Mouse (Mus musculus): ENCODE measurements around the gene Abl1. TPM values are rescaled to one million over a fixed set of nuclear protein-coding genes. Genes with fewer than 3 reads are reported as not detected.

Gene Abl1
- total and polyA plus RNA-seq, 3 experiments: 9.8 to 22.4 (median 15.2) TPM

DNA sequence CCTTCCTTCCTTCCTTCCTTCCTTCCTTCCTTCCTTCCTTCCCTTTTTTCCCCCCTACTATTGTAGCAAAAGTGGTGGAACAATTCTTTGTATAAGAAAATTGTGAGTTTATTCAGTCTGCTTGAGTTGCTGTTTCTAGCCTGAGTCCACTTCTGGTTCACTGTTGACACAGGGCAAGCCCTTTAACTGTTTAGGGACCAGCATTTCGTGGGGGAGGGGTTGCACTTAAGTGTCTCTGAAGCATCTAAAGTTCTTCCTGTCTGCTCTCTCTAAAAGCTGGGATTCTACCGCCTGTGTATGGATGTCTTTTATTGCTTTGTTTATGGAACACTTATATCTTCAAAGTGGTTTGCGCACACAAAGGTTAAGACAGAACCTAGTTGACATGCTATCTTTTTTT is 1.9 kb downstream of the Abl1 start:
- H3K4me3 ChIP-seq (replicated peaks in 1 of 3; ENCODE audit: low read depth in 2 of 3, low read length in 2 of 3, poor library complexity in 1 of 3): peak overlapping the region in 2 of 3 experiments; percentile 70 to 87
- peak overlapping the region; percentile 99 for H3K4me2 ChIP-seq (ENCODE audit: insufficient read depth, low read depth, poor library complexity, severe bottlenecking)
- H3K4me1 ChIP-seq (ENCODE audit: control insufficient read depth in 1 of 2, insufficient read depth in 2 of 2): peaks cover 3 to 26% of the 10 kb centered on the region in 2 experiments; a peak in 3 of 4 replicates
- dilution Hi-C loops (cut with MboI; ENCODE audit: extremely low pct_ligation_motif_present, extremely low pct_unique_long_range_greater_than_20kb, low sequenced_read_pairs) (no loop called here), in situ Hi-C loops (cut with MboI; ENCODE audit: low pct_ligation_motif_present, low pct_unique_long_range_greater_than_20kb, low sequenced_read_pairs) (no loop called here)
- no peaks in the 10 kb centered on the region for H3K27me3 ChIP-seq (replicated peaks)
- no peak overlapping the region for H3K27ac ChIP-seq (ENCODE audit: insufficient read depth, low read depth)
- TF ChIP-seq SIN3A (IDR thresholded peaks at IDR 0.05; ENCODE audit: low read length) (0 out of 2 replicates have a peak, but pooled peaks have one; percentile 7), USF2 (conservative IDR thresholded peaks at IDR 0.05; ENCODE audit: low read depth, low read length) (no peak)
- H3K79me2 ChIP-seq (replicated peaks; ENCODE audit: control insufficient read depth, extremely low read depth, insufficient read depth, poor library complexity, severe bottlenecking): peaks cover 2% of the 10 kb centered on the region; the same call in 1 of the 2 replicates
- DNase-seq (ENCODE audit: extremely low read depth): no peak
- no peaks in the 10 kb centered on the region for H3K9me3 ChIP-seq (replicated peaks; ENCODE audit: low read length)
- peaks cover 2 to 16% of the 10 kb centered on the region in 2 experiments for H3K36me3 ChIP-seq (replicated peaks in 1 of 2; ENCODE audit: control insufficient read depth in 1 of 2, insufficient read depth in 1 of 2, low read length in 1 of 2)
- 0 out of 2 replicates have a peak overlapping the region, but pooled peaks have one; percentile 83 for H3K9ac ChIP-seq (ENCODE audit: insufficient read depth, low read depth)

DNA sequence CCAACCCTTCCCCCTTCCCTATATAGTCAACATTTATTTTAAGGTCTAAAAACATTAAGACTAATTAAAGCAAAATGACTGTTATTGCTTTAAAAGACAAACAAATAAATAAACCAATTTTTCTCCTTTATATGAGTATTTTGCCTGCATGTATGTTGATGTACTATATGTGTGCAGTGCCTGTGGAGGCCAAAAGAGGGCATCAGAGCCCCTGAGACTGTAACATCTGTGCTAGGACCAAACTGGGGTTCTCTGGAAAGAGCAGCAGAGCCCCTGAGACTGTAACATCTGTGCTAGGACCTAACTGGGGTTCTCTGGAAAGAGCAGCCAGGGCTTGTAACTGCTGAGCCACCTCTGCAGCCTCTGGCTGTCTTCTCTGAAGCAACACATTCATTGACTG is 10.0 kb downstream of the Abl1 start:
- TF ChIP-seq UBTF (IDR thresholded peaks at IDR 0.05; ENCODE audit: low read depth, low read length) (no peak), CTCF (conservative IDR thresholded peaks at IDR 0.05 in 1 of 2, IDR thresholded peaks at IDR 0.05 in 1 of 2; ENCODE audit: low read depth in 2 of 2, low read length in 2 of 2) (peak in 1 of 2 experiments; percentile 44; a peak in 2 of 4 replicates), RAD21 (IDR thresholded peaks at IDR 0.05; ENCODE audit: low read depth, low read length) (peak; percentile 14)
- no peak overlapping the region for H3K27ac ChIP-seq (ENCODE audit: insufficient read depth, low read depth)
- H3K27me3 ChIP-seq (replicated peaks): no peaks in the 10 kb centered on the region
- H3K4me3 ChIP-seq (replicated peaks in 1 of 3; ENCODE audit: low read depth in 2 of 3, low read length in 2 of 3, poor library complexity in 1 of 3): no peak overlapping the region
- H3K9ac ChIP-seq (ENCODE audit: insufficient read depth, low read depth): no peak overlapping the region
- peaks cover 0 to 8% of the 10 kb centered on the region in 2 experiments; a peak in 1 of 4 replicates for H3K4me1 ChIP-seq (ENCODE audit: control insufficient read depth in 1 of 2, insufficient read depth in 2 of 2)
- DNase-seq (ENCODE audit: extremely low read depth): no peak
- H3K4me2 ChIP-seq (ENCODE audit: insufficient read depth, low read depth, poor library complexity, severe bottlenecking): no peak overlapping the region
- 0 out of 2 replicates have a peak, but pooled peaks cover 2% of the 10 kb centered on the region for H3K79me2 ChIP-seq (replicated peaks; ENCODE audit: control insufficient read depth, extremely low read depth, insufficient read depth, poor library complexity, severe bottlenecking)
- H3K36me3 ChIP-seq (replicated peaks in 1 of 2; ENCODE audit: control insufficient read depth in 1 of 2, insufficient read depth in 1 of 2, low read length in 1 of 2): peaks cover 11 to 53% of the 10 kb centered on the region in 2 experiments
- in situ Hi-C loops (cut with MboI; ENCODE audit: low pct_ligation_motif_present, low pct_unique_long_range_greater_than_20kb, low sequenced_read_pairs) (no loop called here), dilution Hi-C loops (cut with MboI; ENCODE audit: extremely low pct_ligation_motif_present, extremely low pct_unique_long_range_greater_than_20kb, low sequenced_read_pairs) (no loop called here)
- no peaks in the 10 kb centered on the region for H3K9me3 ChIP-seq (replicated peaks; ENCODE audit: low read length)

DNA sequence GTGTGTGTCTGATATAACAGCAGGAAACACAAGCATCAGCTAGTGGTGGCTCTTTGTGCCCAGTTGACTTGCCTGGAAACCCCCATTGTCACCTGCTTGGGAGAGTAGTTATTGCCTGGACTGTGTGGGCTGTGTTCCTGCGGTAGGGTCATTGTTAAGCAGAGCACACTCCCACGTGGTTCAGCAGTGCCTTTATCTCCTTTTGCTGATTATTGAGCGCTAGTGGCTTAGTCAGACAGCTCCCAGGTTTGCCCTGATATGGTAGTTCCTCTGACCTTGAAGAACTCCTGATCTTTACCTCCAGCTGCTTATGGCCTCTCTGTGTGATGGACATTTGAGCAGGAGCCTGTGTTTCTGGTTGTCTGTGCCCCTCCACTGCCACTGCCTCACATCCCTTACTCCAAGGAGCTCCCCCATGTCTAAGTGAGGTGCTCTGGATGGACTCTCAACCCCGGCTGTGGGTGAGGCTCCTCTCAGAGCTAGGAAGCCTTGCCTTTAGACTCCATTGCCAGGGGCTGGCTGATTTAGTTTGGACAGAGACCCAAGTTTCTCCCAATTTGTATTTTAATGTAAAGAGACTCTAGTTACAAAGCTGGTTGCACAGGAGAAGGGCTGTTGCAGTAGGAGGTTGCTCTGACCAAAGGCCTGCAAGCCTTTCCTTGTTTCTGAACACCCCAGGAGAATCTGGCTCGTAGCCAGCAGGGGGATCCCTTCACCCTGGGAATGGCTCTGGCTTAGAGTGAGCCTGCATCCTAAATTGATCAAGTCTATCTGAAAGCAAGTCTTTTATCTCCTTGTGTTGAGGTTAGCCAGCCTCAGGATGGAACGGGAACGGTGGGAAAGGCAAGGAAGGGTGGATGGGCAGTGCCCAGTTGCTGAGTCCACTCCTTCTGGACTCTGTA is 12.6 kb downstream of the Abl1 start:
- dilution Hi-C loops (cut with MboI; ENCODE audit: extremely low pct_ligation_motif_present, extremely low pct_unique_long_range_greater_than_20kb, low sequenced_read_pairs): no loop called here
- no peak overlapping the region for H3K4me3 ChIP-seq (replicated peaks in 1 of 3; ENCODE audit: low read depth in 2 of 3, low read length in 2 of 3, poor library complexity in 1 of 3)
- DNase-seq (ENCODE audit: extremely low read depth): no peak

More for the DNA sequence above, 12.6 kb downstream of the Abl1 start:
- H3K36me3 ChIP-seq (replicated peaks in 1 of 2; ENCODE audit: control insufficient read depth in 1 of 2, insufficient read depth in 1 of 2, low read length in 1 of 2): peaks cover 12 to 49% of the 10 kb centered on the region in 2 experiments
- H3K27me3 ChIP-seq (replicated peaks): no peaks in the 10 kb centered on the region
- H3K4me2 ChIP-seq (ENCODE audit: insufficient read depth, low read depth, poor library complexity, severe bottlenecking): no peak overlapping the region
- no peak overlapping the region for H3K9ac ChIP-seq (ENCODE audit: insufficient read depth, low read depth)
- H3K27ac ChIP-seq (ENCODE audit: insufficient read depth, low read depth): no peak overlapping the region
- peaks cover 0 to 8% of the 10 kb centered on the region in 2 experiments; a peak in 1 of 4 replicates for H3K4me1 ChIP-seq (ENCODE audit: control insufficient read depth in 1 of 2, insufficient read depth in 2 of 2)
- TF ChIP-seq SMC3 (IDR thresholded peaks at IDR 0.05; ENCODE audit: low read depth, low read length): peak; percentile 32
- TF ChIP-seq RAD21 (IDR thresholded peaks at IDR 0.05; ENCODE audit: low read depth, low read length): peak; percentile 32
- TF ChIP-seq USF2 (conservative IDR thresholded peaks at IDR 0.05; ENCODE audit: low read depth, low read length): no peak
- TF ChIP-seq TBP (conservative IDR thresholded peaks at IDR 0.05; ENCODE audit: low read depth, low read length): no peak
- TF ChIP-seq MAFK (IDR thresholded peaks at IDR 0.05; ENCODE audit: insufficient replicate concordance, low read length): no peak
- no peak for TF ChIP-seq ZMIZ1 (IDR thresholded peaks at IDR 0.05; ENCODE audit: low read depth, low read length)
- peak; percentile 12 to 44; a peak in 3 of 4 replicates for TF ChIP-seq CTCF (conservative IDR thresholded peaks at IDR 0.05 in 1 of 2, IDR thresholded peaks at IDR 0.05 in 1 of 2; ENCODE audit: low read depth in 2 of 2, low read length in 2 of 2)
- no peak for TF ChIP-seq E2F4 (IDR thresholded peaks at IDR 0.05; ENCODE audit: insufficient replicate concordance, low read depth, low read length)
- H3K79me2 ChIP-seq (replicated peaks; ENCODE audit: control insufficient read depth, extremely low read depth, insufficient read depth, poor library complexity, severe bottlenecking): 0 out of 2 replicates have a peak, but pooled peaks cover 2% of the 10 kb centered on the region
- H3K9me3 ChIP-seq (replicated peaks; ENCODE audit: low read length): no peaks in the 10 kb centered on the region
- in situ Hi-C loops (cut with MboI; ENCODE audit: low pct_ligation_motif_present, low pct_unique_long_range_greater_than_20kb, low sequenced_read_pairs): no loop called here

Data from CH12.LX (cell line).